ENCODE assay signal across 13 mouse cellular contexts in genomic region chr1:64192736-64193135, GRCm38 (mm10).
DNase-seq lines count a peak whose midpoint lies in the region; ATAC-seq and TF ChIP-seq lines count a peak whose summit lies in the region.
"Had no signal": no experiment of that assay in that cellular context is flagged by ENCODE, and none has a peak within 500 bp of the region (broad histone marks: within the 10 kb centered on the region; RNA-seq: fewer than 3 reads in every experiment).

No protein-coding gene starts in this region.

- TF ChIP-seq POLR2A in bone marrow macrophage, adult 2 months (IDR thresholded peaks at IDR 0.05; ENCODE audit: borderline replicate concordance, low read depth, low read length) = no peak

- H3K4me1 ChIP-seq in kidney, postnatal 0 days (replicated peaks; ENCODE audit: insufficient read depth, low read length) = peaks cover 6% of the 10 kb centered on the region
- H3K4me1 ChIP-seq in bone marrow macrophage, adult 2 months (ENCODE audit: control insufficient read depth, insufficient read depth, low read length) = peaks cover 69% of the 10 kb centered on the region
- H3K4me1 ChIP-seq in forebrain, embryonic 16.5 days (replicated peaks; ENCODE audit: control insufficient read depth, insufficient read depth, low read length) = peaks cover 52% of the 10 kb centered on the region
- H3K4me1 ChIP-seq: stomach, embryonic 15.5 days had no signal

- 0 out of 2 replicates have a peak overlapping the region, but pooled peaks have one; percentile 24 for H3K27ac ChIP-seq in gastrocnemius, adult 2 months
- peak overlapping the region; percentile 25; the same call in 1 of the 2 replicates for H3K27ac ChIP-seq in kidney, postnatal 0 days
- H3K27ac ChIP-seq in bone marrow macrophage, adult 2 months (ENCODE audit: insufficient read depth, low read depth, low read length) = peak overlapping the region; percentile 79
- H3K27ac ChIP-seq in forebrain, embryonic 16.5 days (ENCODE audit: low read length) = peak overlapping the region; percentile 41
- H3K27ac ChIP-seq: hindbrain, embryonic 14.5 days; liver, embryonic 13.5 days; stomach, embryonic 15.5 days had no signal

- H3K4me2 ChIP-seq in kidney, postnatal 0 days (ENCODE audit: low read length) = no peak overlapping the region
- H3K4me2 ChIP-seq in forebrain, embryonic 16.5 days (ENCODE audit: low read length) = no peak overlapping the region
- H3K4me2 ChIP-seq: hindbrain, embryonic 14.5 days; liver, embryonic 13.5 days; stomach, embryonic 15.5 days had no signal

- WGBS in kidney, postnatal 0 days = 81% methylated on average over 3 of the region's 3 CpGs
- WGBS in forebrain, embryonic 16.5 days = 75% methylated on average over 3 of the region's 3 CpGs

- H3K9me3 ChIP-seq in kidney, postnatal 0 days (replicated peaks; ENCODE audit: low read length) = no peaks in the 10 kb centered on the region
- H3K9me3 ChIP-seq in forebrain, embryonic 16.5 days (ENCODE audit: control insufficient read depth, low read length) = no peaks in the 10 kb centered on the region
- H3K9me3 ChIP-seq: heart, embryonic 10.5 days; liver, embryonic 13.5 days; stomach, embryonic 15.5 days had no signal

- no peak overlapping the region for H3K4me3 ChIP-seq in gastrocnemius, adult 2 months
- H3K4me3 ChIP-seq in kidney, postnatal 0 days (replicated peaks; ENCODE audit: low read depth, low read length) = no peak overlapping the region
- H3K4me3 ChIP-seq in bone marrow macrophage, adult 2 months (ENCODE audit: insufficient read depth, low read length) = no peak overlapping the region
- H3K4me3 ChIP-seq in forebrain, embryonic 16.5 days (replicated peaks; ENCODE audit: low read length) = no peak overlapping the region
- H3K4me3 ChIP-seq: heart, embryonic 10.5 days; liver, embryonic 13.5 days; stomach, embryonic 15.5 days had no signal

- ATAC-seq in kidney, postnatal 0 days (replicated peaks; ENCODE audit: low FRiP score, low read depth) = no peak
- ATAC-seq in forebrain, embryonic 16.5 days = no peak

- no peaks in the 10 kb centered on the region for H3K36me3 ChIP-seq in kidney, postnatal 0 days (ENCODE audit: insufficient read depth, low read length)
- H3K36me3 ChIP-seq in forebrain, embryonic 16.5 days (ENCODE audit: control insufficient read depth, insufficient read depth) = no peaks in the 10 kb centered on the region
- H3K36me3 ChIP-seq: heart, embryonic 10.5 days; liver, embryonic 13.5 days; stomach, embryonic 15.5 days had no signal

- TF ChIP-seq CTCF in gastrocnemius, adult 2 months (IDR thresholded peaks at IDR 0.05) = no peak
- TF ChIP-seq CTCF in kidney, postnatal 0 days (IDR thresholded peaks at IDR 0.05; ENCODE audit: low read depth) = no peak
- no peak for TF ChIP-seq CTCF in bone marrow macrophage, adult 2 months (IDR thresholded peaks at IDR 0.05; ENCODE audit: low read depth, low read length)

- intact Hi-C loops in gastrocnemius, adult 2 months (cut with DNase I) = no loop called here

- H3K9ac ChIP-seq in kidney, postnatal 0 days (ENCODE audit: low read depth, low read length) = no peak overlapping the region
- no peak overlapping the region for H3K9ac ChIP-seq in forebrain, embryonic 16.5 days (replicated peaks; ENCODE audit: low read depth, low read length)
- H3K9ac ChIP-seq: hindbrain, embryonic 14.5 days; liver, embryonic 13.5 days; stomach, embryonic 15.5 days had no signal

- no peaks in the 10 kb centered on the region for H3K27me3 ChIP-seq in kidney, postnatal 0 days (ENCODE audit: insufficient read depth, low read length)
- H3K27me3 ChIP-seq in forebrain, embryonic 16.5 days (replicated peaks; ENCODE audit: control insufficient read depth, insufficient read depth, low read length) = no peaks in the 10 kb centered on the region
- H3K27me3 ChIP-seq: liver, embryonic 13.5 days; stomach, embryonic 15.5 days had no signal

- no peak for DNase-seq in gastrocnemius, adult 2 months
- no peak for DNase-seq in gastrocnemius, adult 18-20 months (ENCODE audit: low spot score)
- DNase-seq in kidney, postnatal 0 days (ENCODE audit: low spot score) = no peak
- no peak for DNase-seq in kidney, postnatal 25 days
- DNase-seq in spleen, postnatal 36 days (ENCODE audit: low spot score in 2 of 2) = no peak
- no peak for DNase-seq in urinary bladder, adult 2 months (ENCODE audit: low spot score)
- DNase-seq: adrenal gland, adult 8-10 months; liver, embryonic 13.5 days had no signal

Comparison
In these comparisons a context has a peak if more than half of its experiments do, and no peak if none do; other contexts are left out.
1. H3K27ac ChIP-seq: peak in every context shown above with its lines; median percentile 79 in bone marrow macrophage, adult 2 months; 41 in forebrain, embryonic 16.5 days; 25 in kidney, postnatal 0 days; 24 in gastrocnemius, adult 2 months.